Mouse (Mus musculus) liver, embryonic 12.5 days (tissue): ENCODE measurements around the gene Cry2. TPM values are rescaled to one million over a fixed set of nuclear protein-coding genes. Genes with fewer than 3 reads are reported as not detected.
"Not testable (repeated sequence)": the region's sequence is repeated elsewhere in the genome, so short reads cannot be mapped to it uniquely, and the experiment has no call there.

ENCODE experiments used
- ATAC-seq: fragments of 200-750 bp; cut with Nextera tagmentation; 2 replicates; pipeline ENCODE4 v1.8.0; 2017; ENCODE audit warnings: moderate number of reproducible peaks, mild to moderate bottlenecking, moderate library complexity
- H3K27ac ChIP-seq: fragments of 300-500 bp; sonication (generic); 2 replicates; pipeline ENCODE4 v1.5.1; 2016; ENCODE audit warnings: mild to moderate bottlenecking
- H3K27me3 ChIP-seq: fragments of 300-500 bp; sonication (generic); replicated peaks from 2 replicates; pipeline ENCODE4 v1.6.1; 2016; ENCODE audit warnings: mild to moderate bottlenecking, moderate library complexity
- H3K36me3 ChIP-seq: fragments of 300-500 bp; sonication (generic); 2 replicates; pipeline ENCODE4 v1.6.1; 2016; ENCODE audit warnings: mild to moderate bottlenecking, moderate library complexity
- H3K4me1 ChIP-seq: fragments of 300-500 bp; sonication (generic); 2 replicates; pipeline ENCODE4 v1.6.1; 2016
- H3K4me2 ChIP-seq: fragments of 300-500 bp; sonication (generic); 2 replicates; pipeline ENCODE4 v1.6.1; 2016; ENCODE audit warnings: mild to moderate bottlenecking, moderate library complexity
- H3K4me3 ChIP-seq: fragments of 300-500 bp; sonication (generic); 2 replicates; pipeline ENCODE4 v1.5.1; 2016; ENCODE audit warnings: mild to moderate bottlenecking, moderate library complexity
- H3K9ac ChIP-seq: fragments of 300-500 bp; sonication (generic); 2 replicates; pipeline ENCODE4 v1.6.1; 2016; ENCODE audit warnings: mild to moderate bottlenecking, moderate library complexity
- H3K9me3 ChIP-seq: fragments of 300-500 bp; sonication (generic); replicated peaks from 2 replicates; pipeline ENCODE4 v1.6.1; 2016; ENCODE audit warnings: mild to moderate bottlenecking, moderate library complexity
- WGBS: fragments of 180-500 bp; shearing (Covaris S2); methylation state at CpG from one replicate; pipeline ENCODE4 v1.1.7; 2016; ENCODE audit not compliant: insufficient replicate concordance; 5-methylcytosine and 5-hydroxymethylcytosine counted together
- polyA plus RNA-seq: library from polyadenylated mRNA; unstranded; fragments of >200 nt; fragmentation: Nextera tagmentation; extraction: Ambion mirVana; gene quantifications from 2 replicates; pipeline ENCODE4 v1.2.1, GENCODE M21; 2016

Cry2 gene
- polyA plus RNA-seq, 1 experiment from 2014 or later: 14.1 TPM

DNA sequence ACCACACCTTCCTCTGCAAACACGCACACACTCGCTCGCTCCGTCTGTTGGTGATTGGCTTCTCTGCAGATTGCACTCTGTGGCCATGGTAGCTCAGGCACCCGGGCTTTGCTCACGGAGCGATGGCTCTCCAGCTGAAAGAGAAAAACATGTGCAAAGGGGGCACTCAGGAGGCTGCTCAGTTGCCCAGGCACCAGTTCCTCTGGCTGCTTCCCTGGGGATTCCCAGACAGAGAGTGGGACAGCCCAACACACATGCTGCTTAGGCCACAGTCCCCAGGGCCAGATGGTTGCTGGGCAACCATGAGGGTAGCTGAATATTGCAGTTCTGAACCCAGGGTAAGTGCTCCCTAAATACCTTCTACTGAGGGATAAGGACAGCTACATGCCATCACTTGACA is 28.2 kb downstream of the Cry2 start:
- no peak overlapping the region for H3K9ac ChIP-seq
- ATAC-seq: no peak
- no peak overlapping the region for H3K4me2 ChIP-seq
- peaks cover 70% of the 10 kb centered on the region for H3K36me3 ChIP-seq
- 88% methylated on average over 7 of the region's 7 CpGs for WGBS
- H3K27ac ChIP-seq: no peak overlapping the region
- H3K4me1 ChIP-seq: peaks cover 7% of the 10 kb centered on the region
- no peak overlapping the region for H3K4me3 ChIP-seq
- H3K27me3 ChIP-seq: peaks cover 19% of the 10 kb centered on the region
- no peaks in the 10 kb centered on the region for H3K9me3 ChIP-seq

DNA sequence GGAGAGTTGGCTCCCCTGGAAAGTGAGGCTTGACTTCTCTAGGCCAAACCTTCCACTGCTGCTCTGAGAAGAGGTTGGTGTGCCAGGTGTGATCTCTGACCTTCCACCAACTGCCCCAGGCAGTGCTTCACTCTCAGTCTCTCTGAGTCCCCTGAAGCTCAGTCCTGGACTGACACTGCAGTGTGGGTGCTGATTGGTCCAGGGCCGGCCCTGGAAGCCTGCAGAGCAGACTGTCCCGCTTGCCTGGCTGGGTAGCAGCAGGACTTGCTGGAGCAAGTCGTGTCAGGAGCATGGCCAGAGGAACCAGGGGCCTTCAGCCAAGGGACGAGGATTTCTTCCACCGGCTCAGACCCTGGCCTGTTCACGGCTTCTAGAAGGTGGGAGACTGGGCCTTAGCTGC is 29.1 kb downstream of the Cry2 start:
- 78% methylated on average over 6 of the region's 6 CpGs for WGBS
- no peak for ATAC-seq
- H3K36me3 ChIP-seq: peaks cover 60% of the 10 kb centered on the region

DNA sequence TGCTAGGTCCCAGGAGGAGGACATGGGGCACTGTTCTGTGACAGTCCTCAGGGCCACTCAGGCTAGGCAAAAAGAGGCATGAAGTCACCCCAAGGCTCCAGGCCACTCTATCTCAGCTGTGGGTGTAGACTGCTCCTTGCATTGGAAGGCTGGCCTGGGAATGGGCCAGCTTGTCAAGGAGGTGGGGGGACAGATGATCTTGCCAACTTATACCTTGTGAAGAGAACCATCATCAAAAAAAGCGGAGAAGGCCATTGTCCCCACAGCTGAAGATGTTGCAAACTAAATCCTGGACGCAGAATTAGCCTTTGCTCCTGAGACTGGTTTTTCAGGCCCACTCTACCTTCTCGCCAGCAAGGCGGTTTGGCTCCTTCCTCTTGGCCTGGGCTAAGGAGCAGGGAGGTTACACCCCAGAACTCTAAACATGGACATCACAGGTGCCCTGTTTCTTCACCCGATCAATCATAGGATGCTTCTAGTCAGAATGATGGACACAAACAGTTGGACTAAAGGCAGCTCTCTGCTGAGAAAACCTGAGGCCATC is 30.0 kb downstream of the Cry2 start:
- H3K4me3 ChIP-seq: no peak overlapping the region
- ATAC-seq: no peak
- H3K27ac ChIP-seq: no peak overlapping the region
- peaks cover 37% of the 10 kb centered on the region for H3K27me3 ChIP-seq
- no peak overlapping the region for H3K9ac ChIP-seq
- no peaks in the 10 kb centered on the region for H3K9me3 ChIP-seq
- 82% methylated on average over 5 of the region's 5 CpGs for WGBS
- H3K4me2 ChIP-seq: no peak overlapping the region
- H3K36me3 ChIP-seq: peaks cover 51% of the 10 kb centered on the region
- peaks cover 9% of the 10 kb centered on the region for H3K4me1 ChIP-seq

More for the DNA sequence above, 29.1 kb downstream of the Cry2 start:
- Histone ChIP-seq H3K27me3 (peaks cover 28% of the 10 kb centered on the region), H3K9ac (no peak overlapping the region; the same call in 1 of the 2 replicates), H3K4me3 (no peak overlapping the region), H3K27ac (no peak overlapping the region), H3K9me3 (no peaks in the 10 kb centered on the region), H3K4me2 (no peak overlapping the region), H3K4me1 (peaks cover 9% of the 10 kb centered on the region)

DNA sequence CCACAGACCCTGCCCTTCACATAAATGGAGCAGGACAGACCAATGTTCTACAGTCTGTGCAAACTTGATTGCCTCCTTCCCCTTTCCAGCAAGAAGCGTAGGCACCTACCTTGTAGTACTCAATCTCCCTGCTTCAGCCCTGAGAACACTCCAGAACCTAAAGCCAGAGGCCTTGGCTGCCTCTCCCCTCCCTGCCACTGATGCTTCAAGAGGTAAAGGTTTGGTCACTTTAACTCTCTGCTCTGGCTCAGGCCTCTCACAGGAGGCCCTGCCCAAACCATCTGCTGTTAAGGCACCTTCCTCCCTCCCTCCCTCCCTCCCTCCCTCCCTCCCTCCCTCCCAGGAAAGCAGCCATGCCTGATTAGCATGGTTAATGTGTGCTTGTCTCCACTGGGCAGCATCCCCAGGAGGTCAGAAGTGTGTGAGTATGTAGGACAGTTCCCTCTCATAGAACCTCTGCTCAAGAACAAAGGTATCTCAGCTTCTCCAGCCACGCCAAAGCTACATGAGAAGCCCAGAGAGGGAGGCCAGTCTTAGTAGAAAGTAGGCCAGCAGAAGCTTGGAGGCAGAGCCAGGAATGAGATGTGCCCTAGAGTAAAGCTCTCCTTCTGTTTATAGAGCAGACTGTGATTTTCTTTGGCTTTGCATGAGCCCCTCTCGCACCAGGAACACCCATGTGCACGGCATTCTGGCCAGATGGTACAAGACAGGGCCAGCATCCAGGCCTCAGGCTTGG is 31.1 kb downstream of the Cry2 start:
- Histone ChIP-seq H3K4me2 (no peak overlapping the region), H3K4me3 (no peak overlapping the region), H3K27ac (no peak overlapping the region), H3K9ac (no peak overlapping the region), H3K36me3 (peaks cover 40% of the 10 kb centered on the region), H3K9me3 (no peaks in the 10 kb centered on the region), H3K4me1 (peaks cover 9% of the 10 kb centered on the region), H3K27me3 (peaks cover 38% of the 10 kb centered on the region)
- 70% methylated on average over 4 of the region's 4 CpGs for WGBS
- ATAC-seq: no peak

DNA sequence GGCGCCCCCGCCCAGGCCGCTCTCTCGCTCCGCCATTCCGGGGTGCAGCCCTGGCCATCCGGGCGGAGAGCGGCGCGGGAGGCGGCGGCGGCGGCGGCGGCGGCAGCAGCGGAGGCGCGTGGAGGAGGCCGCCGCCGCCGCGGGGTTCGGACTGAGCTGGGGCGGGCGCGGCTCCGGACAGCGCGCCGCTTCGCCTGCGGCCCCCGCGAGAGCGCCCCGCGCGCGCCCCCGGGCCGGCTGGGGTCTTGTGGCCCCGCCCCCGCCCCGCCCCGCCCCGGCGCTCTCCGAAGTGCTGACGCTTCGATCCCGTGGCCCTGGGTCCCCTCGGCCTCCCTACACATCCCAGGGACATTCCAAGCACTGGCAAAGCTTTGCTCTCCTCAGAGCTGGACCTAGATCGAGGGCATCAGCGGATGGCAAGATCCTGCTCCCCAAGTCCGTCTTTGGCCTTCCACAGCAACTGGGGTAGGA is 32.7 kb downstream of the Cry2 start, which contains the start of gene Mapk8ip1:
TSS of gene Mapk8ip1 (minus strand) at position 173 of the 471 bp plus-strand sequence.
- H3K27me3 ChIP-seq: peaks cover 55% of the 10 kb centered on the region
- ATAC-seq: peak; percentile 56
- peak within 1 kb of the TSS; percentile 60 for H3K4me3 ChIP-seq
- H3K9ac ChIP-seq: peak within 1 kb of the TSS; percentile 43; the same call in 1 of the 2 replicates
- H3K4me1 ChIP-seq: peaks cover 9% of the 10 kb centered on the region
- H3K27ac ChIP-seq: no peak within 1 kb of the TSS
- peaks cover 26% of the 10 kb centered on the region for H3K36me3 ChIP-seq
- peak within 1 kb of the TSS; percentile 69 for H3K4me2 ChIP-seq
- no peaks in the 10 kb centered on the region for H3K9me3 ChIP-seq
- 4% methylated on average over 34 of the region's 59 CpGs for WGBS

DNA sequence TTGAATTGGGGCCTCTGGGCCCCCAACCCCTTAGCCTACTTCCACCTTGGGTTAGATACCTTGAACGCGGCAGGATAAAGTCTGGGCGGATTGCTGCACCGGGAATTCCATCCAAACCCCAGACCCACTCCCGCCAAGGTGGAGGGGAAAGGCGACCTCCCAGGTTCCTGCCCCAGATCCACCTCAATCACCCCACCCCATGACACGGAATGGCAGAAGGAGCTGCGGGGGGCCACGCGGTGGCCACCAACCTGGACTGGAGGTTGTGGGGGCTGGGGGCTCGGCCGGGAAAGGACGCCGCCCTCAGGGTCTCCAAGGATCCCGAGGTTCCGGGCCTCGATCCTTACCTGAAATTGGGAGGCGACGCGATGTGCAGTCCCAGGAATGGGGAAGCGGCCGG is 33.2 kb downstream of the Cry2 start:
- peak overlapping the region; percentile 43; the same call in 1 of the 2 replicates for H3K9ac ChIP-seq
- WGBS: 6% methylated on average over 22 of the region's 22 CpGs
- ATAC-seq: no peak

DNA sequence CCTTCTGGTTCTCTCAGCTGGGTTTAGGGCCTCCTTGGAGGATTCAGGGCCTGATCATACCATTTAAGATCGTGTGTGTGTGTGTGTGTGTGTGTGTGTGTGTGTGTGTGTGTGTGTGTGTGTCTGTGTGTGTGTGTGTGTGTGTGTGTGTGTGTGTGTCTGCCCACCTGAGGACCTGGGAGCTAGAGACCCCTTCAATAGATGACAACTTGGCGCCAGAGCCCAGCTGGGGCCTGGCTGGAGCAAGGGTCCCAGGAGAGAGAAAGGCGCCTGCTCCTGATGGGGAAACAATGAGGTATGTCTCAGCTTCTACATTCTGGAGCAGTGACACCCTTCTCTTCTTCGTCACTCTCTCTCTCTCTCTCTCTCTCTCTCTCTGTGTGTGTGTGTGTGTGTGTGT is 34.0 kb downstream of the Cry2 start:
- Histone ChIP-seq H3K27me3 (peaks cover 67% of the 10 kb centered on the region), H3K36me3 (peaks cover 14% of the 10 kb centered on the region)
- not testable (repeated sequence) for H3K27ac ChIP-seq, H3K4me1 ChIP-seq, H3K9me3 ChIP-seq, ATAC-seq, H3K9ac ChIP-seq, H3K4me2 ChIP-seq, H3K4me3 ChIP-seq
- 51% methylated on average over 3 of the region's 4 CpGs for WGBS

More for the DNA sequence above, 33.2 kb downstream of the Cry2 start:
- peaks cover 22% of the 10 kb centered on the region for H3K36me3 ChIP-seq
- no peaks in the 10 kb centered on the region for H3K9me3 ChIP-seq
- H3K4me2 ChIP-seq: peak overlapping the region; percentile 69
- H3K27me3 ChIP-seq: peaks cover 59% of the 10 kb centered on the region
- H3K27ac ChIP-seq: no peak overlapping the region
- peaks cover 9% of the 10 kb centered on the region for H3K4me1 ChIP-seq
- H3K4me3 ChIP-seq: peak overlapping the region; percentile 60

DNA sequence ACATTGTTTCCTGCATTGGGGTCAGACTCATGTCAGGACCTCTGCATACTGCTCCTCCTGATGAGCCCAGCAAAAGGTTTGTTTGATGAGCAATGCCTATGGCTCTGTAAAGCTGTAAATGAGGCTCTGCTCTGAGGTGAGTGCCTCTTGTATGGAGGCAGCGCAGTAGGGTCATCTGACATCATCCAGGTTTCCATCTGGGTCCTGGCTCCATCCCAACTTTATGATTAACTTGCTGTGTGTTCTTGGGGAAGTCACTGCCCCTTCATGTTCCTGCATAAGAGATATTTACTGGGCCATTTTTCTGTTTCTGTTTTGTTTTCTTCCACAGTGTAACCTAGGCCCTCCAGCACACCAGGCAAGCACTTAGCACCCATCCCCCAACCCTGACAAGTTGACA is 36.4 kb downstream of the Cry2 start:
- H3K9me3 ChIP-seq: no peaks in the 10 kb centered on the region
- peaks cover 90% of the 10 kb centered on the region for H3K27me3 ChIP-seq
- no peak overlapping the region for H3K4me2 ChIP-seq
- no peak overlapping the region for H3K9ac ChIP-seq
- H3K27ac ChIP-seq: no peak overlapping the region
- ATAC-seq: no peak
- 44% methylated on average over 1 of the region's 1 CpGs for WGBS
- no peaks in the 10 kb centered on the region for H3K36me3 ChIP-seq
- peaks cover 9% of the 10 kb centered on the region for H3K4me1 ChIP-seq
- no peak overlapping the region for H3K4me3 ChIP-seq

DNA sequence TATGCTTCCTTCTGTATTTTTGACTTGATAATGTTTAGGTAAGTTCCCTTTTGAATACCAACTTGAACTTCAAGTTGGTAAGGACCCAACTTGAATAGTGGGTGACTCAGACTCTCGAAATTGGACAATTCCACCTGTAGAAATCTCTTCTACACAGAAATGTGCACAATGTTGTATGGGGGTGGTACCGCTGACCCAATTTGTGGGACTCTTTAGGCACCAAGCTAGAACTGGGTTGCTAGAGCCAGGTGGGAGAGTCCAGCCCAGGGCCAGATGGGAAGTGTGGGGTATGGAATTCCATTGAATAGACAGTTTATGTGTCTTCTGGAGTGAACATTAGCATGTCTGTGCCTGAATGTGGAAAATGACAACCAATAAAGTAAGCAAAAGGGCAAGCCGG is 38.3 kb downstream of the Cry2 start:
- no peak overlapping the region for H3K4me3 ChIP-seq
- H3K9me3 ChIP-seq: no peaks in the 10 kb centered on the region
- H3K9ac ChIP-seq: no peak overlapping the region
- H3K36me3 ChIP-seq: no peaks in the 10 kb centered on the region
- peaks cover 90% of the 10 kb centered on the region for H3K27me3 ChIP-seq
- H3K4me2 ChIP-seq: no peak overlapping the region
- no peak overlapping the region for H3K27ac ChIP-seq
- peaks cover 12% of the 10 kb centered on the region for H3K4me1 ChIP-seq
- ATAC-seq: no peak
- WGBS: 63% methylated on average over 3 of the region's 3 CpGs

DNA sequence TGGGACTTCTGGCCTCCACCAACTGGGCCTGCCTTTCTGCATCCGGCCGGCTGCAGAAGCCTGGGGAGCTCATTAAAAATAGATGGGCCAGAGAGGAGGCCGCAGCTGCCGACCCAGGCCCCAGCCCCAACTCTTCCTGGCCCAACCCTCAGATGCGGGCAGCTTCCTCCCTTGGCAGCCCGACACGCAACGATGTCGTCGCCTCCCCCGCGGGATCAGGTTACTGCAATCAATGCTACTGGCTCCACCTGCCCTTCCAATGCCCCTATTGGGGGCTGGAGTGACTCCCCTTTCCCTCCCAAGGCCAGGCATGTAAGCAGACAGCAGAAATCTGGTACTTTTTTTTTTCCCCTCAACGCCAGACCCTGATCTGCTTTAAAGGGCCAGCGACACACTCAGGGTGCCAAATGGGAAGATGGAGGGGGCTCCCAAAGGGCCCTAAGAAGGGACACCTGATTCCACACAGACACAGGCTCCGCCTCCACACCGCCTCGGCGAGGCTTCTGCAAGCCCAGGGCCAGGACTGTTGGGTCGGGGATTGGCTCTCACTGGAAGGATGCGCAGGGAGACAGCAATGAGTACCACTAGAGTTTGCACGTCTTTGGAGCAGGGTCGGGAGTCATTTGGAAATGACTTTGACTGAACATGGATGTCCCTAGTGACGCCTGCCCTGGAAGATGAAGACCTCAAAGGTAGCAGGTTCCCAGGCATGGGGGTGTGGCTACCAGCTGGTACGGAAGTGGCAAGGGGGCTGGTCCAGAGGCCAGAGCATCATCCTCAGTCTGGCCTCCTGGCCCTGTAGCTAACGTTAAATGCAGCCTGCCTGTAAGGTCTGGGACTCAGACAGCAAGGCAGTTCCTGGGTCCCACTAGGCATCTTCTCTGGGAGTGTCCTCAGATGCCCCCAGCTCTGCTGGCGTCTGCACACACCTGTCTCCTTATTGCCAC is 41.3 kb downstream of the Cry2 start:
- Histone ChIP-seq H3K4me3 (peak overlapping the region; percentile 34), H3K4me2 (peak overlapping the region; percentile 46), H3K9me3 (no peaks in the 10 kb centered on the region), H3K27ac (no peak overlapping the region), H3K9ac (no peak overlapping the region; the same call in none of the 2 replicates), H3K36me3 (no peaks in the 10 kb centered on the region), H3K4me1 (peaks cover 35% of the 10 kb centered on the region), H3K27me3 (peaks cover 100% of the 10 kb centered on the region)
- WGBS: 4% methylated on average over 26 of the region's 26 CpGs
- no peak for ATAC-seq

DNA sequence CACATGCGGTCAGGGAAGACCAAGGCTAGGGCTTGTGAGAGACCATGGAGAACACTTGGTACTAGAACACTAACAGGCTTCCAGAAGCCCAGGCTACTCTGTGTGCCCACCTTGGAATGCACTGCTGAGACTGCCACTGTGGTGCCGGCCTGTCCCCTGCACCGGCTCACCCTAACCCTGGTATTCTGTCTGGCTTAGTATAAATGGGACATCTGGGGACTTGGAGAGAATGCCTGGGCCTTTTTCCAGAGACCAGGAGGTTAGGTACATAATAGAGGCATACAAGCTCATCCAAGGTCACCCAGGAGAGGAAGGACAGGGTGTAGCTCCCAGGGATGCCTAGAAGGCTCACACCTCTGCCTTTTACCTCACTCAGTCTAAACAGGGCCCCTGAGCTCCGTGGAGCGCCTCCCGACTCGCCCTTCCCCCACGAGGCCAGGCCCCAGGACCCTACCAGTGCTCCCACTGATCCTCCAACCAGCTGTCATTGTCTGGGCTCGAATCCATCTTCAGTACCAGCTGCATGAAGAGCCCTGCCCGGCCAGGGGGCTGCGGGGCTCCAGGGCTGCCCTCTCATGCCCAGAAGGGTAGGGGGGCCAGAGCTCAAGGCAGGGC is 42.0 kb downstream of the Cry2 start:
- Histone ChIP-seq H3K9ac (no peak overlapping the region; the same call in 1 of the 2 replicates), H3K9me3 (no peaks in the 10 kb centered on the region), H3K4me2 (peak overlapping the region; percentile 46), H3K4me3 (peak overlapping the region; percentile 34), H3K27me3 (peaks cover 100% of the 10 kb centered on the region), H3K4me1 (peaks cover 35% of the 10 kb centered on the region), H3K36me3 (no peaks in the 10 kb centered on the region), H3K27ac (no peak overlapping the region)
- 31% methylated on average over 11 of the region's 11 CpGs for WGBS
- ATAC-seq: no peak
